Mouse (Mus musculus) olfactory bulb, adult 2 months (tissue): ENCODE data around the gene Perp. TPM values are rescaled to one million over a fixed set of nuclear protein-coding genes. Genes with fewer than 3 reads are reported as not detected.

Source experiments
- H3K27ac ChIP-seq: fragments of 200-500 bp; 2 replicates; pipeline ENCODE4 v1.5.1; 2012; ENCODE audit warnings: low read depth, low read length; ENCODE audit not compliant: insufficient read depth
- H3K4me1 ChIP-seq: fragments of 200-500 bp; 2 replicates; pipeline ENCODE4 v1.6.1; 2012; ENCODE audit warnings: low read length; ENCODE audit not compliant: control insufficient read depth, insufficient read depth
- H3K4me3 ChIP-seq: fragments of 200-500 bp; 2 replicates; pipeline ENCODE4 v1.5.1; 2012; ENCODE audit warnings: mild to moderate bottlenecking, low read depth, low read length, moderate library complexity; ENCODE audit not compliant: insufficient read depth
- CTCF ChIP-seq: fragments of 200-500 bp; IDR thresholded peaks from 2 replicates; pipeline ENCODE4 v1.5.1; 2012; ENCODE audit warnings: low read depth, mild to moderate bottlenecking, low read length, moderate library complexity; ENCODE audit not compliant: insufficient read depth
- POLR2A ChIP-seq: fragments of 200-500 bp; IDR thresholded peaks from 2 replicates; pipeline ENCODE4 v1.6.1; 2012; ENCODE audit warnings: mild to moderate bottlenecking, low read depth, low read length, moderate library complexity; ENCODE audit not compliant: insufficient read depth
- WGBS: fragments of 180-500 bp; shearing (Covaris S2); methylation state at CpG from one replicate; pipeline ENCODE4 v1.1.7; 2018; 5-methylcytosine and 5-hydroxymethylcytosine counted together
- polyA plus RNA-seq: library from polyadenylated mRNA; stranded (reverse); fragments of >200 nt; gene quantifications from 2 replicates; pipeline ENCODE4 v1.2.4, GENCODE M21; 2012; ENCODE audit warnings: low replicate concordance; ENCODE audit not compliant: missing spikeins, insufficient read depth, insufficient read length

Gene Perp
- not detected in 2 replicates for polyA plus RNA-seq

DNA sequence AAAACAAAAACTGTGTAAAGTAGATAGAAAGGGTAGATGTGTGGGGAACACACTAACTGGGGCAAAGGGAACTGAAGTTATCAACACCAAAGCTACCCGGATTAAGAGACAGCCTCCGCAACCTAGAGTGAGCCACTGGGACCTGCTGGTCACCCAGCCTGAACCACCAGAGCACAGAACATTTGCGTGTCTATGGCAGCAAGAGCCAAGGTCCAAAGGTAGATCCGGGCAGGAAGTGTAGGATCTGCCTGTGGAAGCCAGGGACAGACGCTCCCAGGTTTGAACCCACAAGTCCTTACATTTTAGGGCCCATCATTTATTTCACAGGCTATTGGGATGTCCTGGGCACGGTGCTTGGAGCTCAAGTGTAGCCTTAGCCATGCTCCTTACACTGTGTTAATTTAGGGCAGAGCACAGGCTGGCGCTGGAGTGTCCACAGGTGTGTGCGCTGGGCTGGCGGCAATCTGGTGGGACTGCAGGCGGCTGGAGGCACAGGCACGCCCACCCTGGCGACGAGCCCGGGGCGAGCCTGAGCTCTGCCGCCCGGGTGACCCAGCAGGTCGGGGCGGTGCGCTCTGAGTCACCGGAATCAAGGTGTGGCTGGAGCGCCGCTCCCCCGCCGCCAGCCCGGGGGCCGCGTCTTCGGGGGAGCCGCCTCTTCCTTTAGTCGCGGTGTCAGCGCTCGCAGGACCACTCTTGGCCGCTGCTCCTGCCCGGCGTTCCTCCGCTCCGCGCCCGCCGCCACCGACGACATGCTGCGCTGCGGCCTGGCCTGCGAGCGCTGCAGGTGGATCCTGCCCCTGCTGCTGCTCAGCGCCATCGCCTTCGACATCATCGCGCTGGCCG is at the start of gene Perp:
Perp (plus strand) TSS at position 580 of the 846 bp plus-strand sequence.
- WGBS, result 5% methylated on average over 54 of the region's 54 CpGs
- Histone ChIP-seq H3K4me3 (peak within 1 kb of the TSS; percentile 57), H3K27ac (no peak within 1 kb of the TSS), H3K4me1 (peaks cover 10% of the 10 kb centered on the region)
- no peak for TF ChIP-seq CTCF
- TF ChIP-seq POLR2A, result no peak

- Histone ChIP-seq H3K4me1 (no peaks in the 10 kb centered on the region), H3K4me3 (no peak overlapping the region), H3K27ac (no peak overlapping the region)
- TF ChIP-seq CTCF (no peak), POLR2A (no peak)
- WGBS, result 94% methylated on average over 2 of the region's 2 CpGs
Measured at GRCm38 (mm10) chr10:18811751-18812150, 33.1 kb upstream of the Perp start.

DNA sequence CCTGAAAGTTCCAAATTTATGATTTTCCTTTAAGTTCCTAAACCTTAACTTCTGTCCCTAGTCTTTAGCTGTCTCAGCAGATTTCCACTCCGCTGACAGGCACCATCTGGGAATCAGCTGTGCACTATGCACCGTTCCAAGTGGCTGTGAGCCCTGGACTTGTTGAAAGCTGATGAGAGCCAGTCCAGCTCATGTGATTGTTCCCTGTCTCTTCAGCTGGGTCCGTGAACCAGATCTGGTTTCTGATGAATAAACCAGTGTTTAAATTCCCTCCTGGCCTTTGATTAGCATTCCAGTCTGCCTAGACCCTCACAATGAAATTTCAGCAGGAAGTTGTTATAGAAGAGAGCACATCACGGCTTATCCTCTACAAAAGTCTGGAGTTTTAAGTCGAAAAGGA is 28.3 kb upstream of the Perp start:
- no peaks in the 10 kb centered on the region for H3K4me1 ChIP-seq
- TF ChIP-seq CTCF, result no peak
- no peak overlapping the region for H3K4me3 ChIP-seq
- no peak overlapping the region for H3K27ac ChIP-seq
- 57% methylated on average over 5 of the region's 5 CpGs for WGBS

DNA sequence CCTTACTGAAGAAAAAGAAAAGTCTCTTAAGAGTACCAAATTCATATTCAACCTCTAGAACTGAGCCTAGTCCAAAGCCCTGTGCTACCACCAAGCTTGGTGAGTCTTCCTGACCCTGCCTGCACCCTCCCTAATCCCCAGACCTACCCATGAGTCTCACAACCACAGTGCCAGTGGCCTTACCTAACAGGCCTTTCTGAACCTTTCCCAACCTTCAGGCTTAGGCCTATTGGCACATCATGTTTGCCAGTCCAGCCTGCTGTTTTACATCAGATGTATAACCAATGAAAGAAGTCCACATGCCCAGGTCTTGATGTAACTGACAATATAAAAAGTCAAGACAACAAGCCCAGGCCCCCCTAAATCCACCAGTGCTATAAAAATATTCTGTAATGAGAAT is 19.7 kb upstream of the Perp start:
- TF ChIP-seq CTCF (no peak), POLR2A (no peak)
- no peak overlapping the region for H3K27ac ChIP-seq
- H3K4me1 ChIP-seq, result no peaks in the 10 kb centered on the region
- no peak overlapping the region for H3K4me3 ChIP-seq

DNA sequence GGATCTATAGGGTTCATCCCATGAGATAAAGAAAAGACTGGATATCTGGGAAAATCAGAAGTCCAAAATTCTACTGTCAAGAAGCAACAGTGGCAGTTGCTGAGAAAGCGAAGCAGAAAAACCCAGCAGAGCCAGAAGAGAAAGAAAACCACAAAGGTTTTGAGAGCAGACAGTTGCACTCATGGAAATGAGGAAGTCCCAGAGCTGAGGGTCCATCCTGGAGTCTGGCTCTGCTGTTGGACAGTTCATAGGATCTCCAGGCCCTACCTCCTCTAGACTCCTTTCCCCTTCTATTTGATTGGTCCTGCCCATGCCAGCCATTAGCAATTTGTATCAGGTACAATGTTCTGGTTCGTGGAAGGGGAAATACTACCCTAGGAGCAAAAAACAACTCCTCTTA is 18.7 kb upstream of the Perp start:
- no peak overlapping the region for H3K4me3 ChIP-seq
- WGBS, result 80% methylated on average over 2 of the region's 2 CpGs
- TF ChIP-seq POLR2A (no peak), CTCF (no peak)

DNA sequence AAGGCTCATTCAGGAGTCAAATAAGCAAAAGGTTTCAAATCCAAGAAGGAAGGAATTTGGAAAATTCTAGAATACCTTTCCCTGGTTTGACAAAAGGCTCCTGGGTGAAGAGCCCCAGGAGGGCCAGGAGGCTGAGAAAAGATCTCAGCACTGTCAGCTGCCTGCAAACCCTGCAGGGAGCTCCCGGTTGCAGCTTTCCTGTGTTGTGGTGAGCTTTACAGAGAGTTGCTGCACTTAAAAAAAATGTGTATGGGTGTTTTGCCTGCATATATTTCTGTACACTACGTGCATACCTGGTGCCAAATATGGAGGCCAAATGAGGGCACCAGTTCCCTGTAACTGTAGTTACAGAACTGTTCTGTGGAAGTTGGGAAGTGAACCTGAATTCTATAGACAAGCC is 16.9 kb upstream of the Perp start:
- WGBS, result 63% methylated on average over 2 of the region's 2 CpGs

More for the DNA sequence above, 18.7 kb upstream of the Perp start:
- no peaks in the 10 kb centered on the region for H3K4me1 ChIP-seq
- H3K27ac ChIP-seq, result no peak overlapping the region

DNA sequence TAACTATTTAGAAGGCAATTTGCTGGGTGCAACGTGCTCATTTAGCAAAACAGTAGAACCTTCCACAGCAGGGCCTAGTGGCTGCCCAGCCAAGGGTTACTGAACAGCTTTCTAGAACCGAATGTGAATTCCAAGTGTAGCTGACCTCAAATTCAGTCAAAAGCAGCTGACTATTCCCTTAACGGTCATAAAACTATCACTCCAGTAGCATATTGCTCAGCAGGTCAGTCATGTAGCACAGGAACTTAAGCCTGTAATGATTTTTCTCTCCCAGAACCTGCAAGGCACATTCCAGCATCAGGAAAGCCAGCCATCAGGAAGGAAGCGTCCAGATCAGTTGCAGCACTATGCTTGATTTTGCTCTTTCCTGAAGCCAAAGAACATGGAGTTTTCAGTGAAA is 14.5 kb upstream of the Perp start:
- Histone ChIP-seq H3K4me3 (no peak overlapping the region), H3K27ac (no peak overlapping the region), H3K4me1 (no peaks in the 10 kb centered on the region)
- TF ChIP-seq POLR2A (no peak), CTCF (no peak)
- WGBS, result 88% methylated on average over 4 of the region's 4 CpGs

More for the DNA sequence above, 16.9 kb upstream of the Perp start:
- Histone ChIP-seq H3K4me1 (no peaks in the 10 kb centered on the region), H3K27ac (no peak overlapping the region), H3K4me3 (no peak overlapping the region)
- TF ChIP-seq POLR2A (no peak), CTCF (no peak)

GRCm38 (mm10) chr10:18831823-18832222 is 13.0 kb upstream of the Perp start:
- Histone ChIP-seq H3K27ac (no peak overlapping the region), H3K4me1 (no peaks in the 10 kb centered on the region), H3K4me3 (no peak overlapping the region)
- WGBS, result 75% methylated on average over 7 of the region's 7 CpGs
- no peak for TF ChIP-seq CTCF
- TF ChIP-seq POLR2A, result no peak

GRCm38 (mm10) chr10:18834389-18834788 is 10.4 kb upstream of the Perp start:
- TF ChIP-seq CTCF (no peak), POLR2A (no peak)
- 64% methylated on average over 2 of the region's 2 CpGs for WGBS
- Histone ChIP-seq H3K4me1 (no peaks in the 10 kb centered on the region), H3K4me3 (no peak overlapping the region), H3K27ac (no peak overlapping the region)

DNA sequence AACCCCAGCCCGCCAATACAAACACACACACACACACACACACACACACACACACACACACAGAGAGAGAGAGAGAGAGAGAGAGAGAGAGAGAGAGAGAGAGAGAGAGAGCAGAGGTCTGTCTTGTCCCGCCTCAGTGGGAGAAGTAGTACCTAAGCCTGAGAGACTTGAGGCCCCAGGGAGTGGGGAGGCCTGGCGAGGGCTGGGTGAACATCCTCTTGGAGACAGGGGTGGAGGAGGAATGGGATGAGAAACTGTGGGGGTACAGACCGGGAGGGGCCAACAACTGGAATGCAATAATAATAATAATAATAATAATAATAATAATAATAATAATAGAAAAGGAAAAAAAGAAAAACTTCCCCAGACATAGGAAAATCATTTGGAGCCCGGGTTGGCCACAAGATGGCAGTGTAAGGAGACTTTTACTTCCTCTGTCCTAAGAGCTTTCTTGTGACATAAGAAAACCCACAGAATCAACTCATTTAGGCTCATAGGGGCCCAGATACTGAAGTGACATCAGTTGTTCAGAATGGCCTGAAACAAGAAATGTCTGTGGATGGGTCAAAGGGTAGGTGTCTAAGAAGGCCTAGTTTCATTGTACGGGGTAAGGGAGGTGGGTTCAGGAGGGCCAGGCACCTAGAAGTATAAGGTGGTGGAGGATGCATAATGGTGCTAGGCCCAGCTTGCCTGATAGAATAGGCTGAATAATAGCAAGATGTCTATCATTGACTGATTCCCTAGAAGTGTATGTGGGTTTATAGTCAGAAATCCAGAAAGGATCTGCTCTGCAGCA is 8.9 kb upstream of the Perp start:
- Histone ChIP-seq H3K27ac (no peak overlapping the region), H3K4me1 (no peaks in the 10 kb centered on the region), H3K4me3 (no peak overlapping the region)
- WGBS, result 60% methylated on average over 6 of the region's 6 CpGs
- TF ChIP-seq CTCF (no peak), POLR2A (no peak)
